Mouse (Mus musculus) G1E (cell line): ENCODE data around the gene Taok1. TPM values are rescaled to one million over a fixed set of nuclear protein-coding genes. Genes with fewer than 3 reads are reported as not detected.

Experiments used
- ATAC-seq: 2 replicates; pipeline ENCODE4 v1.8.0; 2016; ENCODE audit warnings: mild to moderate bottlenecking; ENCODE audit not compliant: insufficient number of reproducible peaks, poor library complexity, low FRiP score, severe bottlenecking; ENCODE audit errors: extremely low read depth
- DNase-seq: peaks from one replicate; pipeline ENCODE4 v3.0.0; 2012; ENCODE audit warnings: low spot score
- H3K27me3 ChIP-seq: 2 replicates; pipeline ENCODE4 v1.6.1; 2012; ENCODE audit warnings: mild to moderate bottlenecking, low read length, inconsistent platforms; ENCODE audit not compliant: insufficient read depth
- H3K36me3 ChIP-seq: replicated peaks from 2 replicates; pipeline ENCODE3; 2012; ENCODE audit warnings: mild to moderate bottlenecking, inconsistent platforms
- H3K4me1 ChIP-seq: 2 replicates; pipeline ENCODE4 v1.6.1; 2012; ENCODE audit warnings: low read depth, low read length, inconsistent platforms, mixed read lengths; ENCODE audit not compliant: insufficient read depth
- H3K4me3 ChIP-seq: 2 replicates; pipeline ENCODE4 v1.5.1; 2012; ENCODE audit warnings: low read depth, mild to moderate bottlenecking, inconsistent platforms, low read length, moderate library complexity, mixed read lengths
- H3K9me3 ChIP-seq: replicated peaks from 2 replicates; pipeline ENCODE4 v1.6.1; 2012; ENCODE audit warnings: inconsistent platforms
- CTCF ChIP-seq: IDR thresholded peaks from 2 replicates; pipeline ENCODE4 v1.5.1; 2012; ENCODE audit warnings: low read depth, low read length, inconsistent platforms, mixed read lengths
- GATA1 ChIP-seq: IDR thresholded peaks from 2 replicates; pipeline ENCODE4 v1.6.1; 2012; ENCODE audit warnings: borderline replicate concordance, low read length, inconsistent platforms, mixed read lengths
- GATA2 ChIP-seq: IDR thresholded peaks from 2 replicates; pipeline ENCODE4 v1.6.1; 2012; ENCODE audit warnings: low read depth, low read length, inconsistent platforms, borderline replicate concordance
- POLR2AphosphoS5 ChIP-seq: IDR thresholded peaks from 2 replicates; pipeline ENCODE4 v1.6.1; 2012; ENCODE audit warnings: low read depth, low read length, inconsistent platforms; ENCODE audit not compliant: insufficient replicate concordance
- TAL1 ChIP-seq: conservative IDR thresholded peaks from 2 replicates; pipeline ENCODE4 v1.6.1; 2012; ENCODE audit warnings: low read depth, low read length, inconsistent platforms, mixed read lengths
- polyA plus RNA-seq: library from polyadenylated mRNA; stranded (reverse); fragments of >175 nt; gene quantifications from 2 replicates; pipeline ENCODE4 v1.2.3, GENCODE M21; 2012
- total RNA-seq, 2 experiments: library from RNA; stranded (forward) in 1 of 2; stranded (reverse) in 1 of 2; fragments of 200-1000 nt in 1 of 2; fragments of >200 nt in 1 of 2; fragmentation: Nextera tagmentation in 1 of 2; gene quantifications; 2 replicates each; pipeline ENCODE4 v1.2.3; 2014 to 2017

Gene Taok1
- total and polyA plus RNA-seq, 3 experiments: 2.5 to 50.1 (median 45.6) TPM

DNA sequence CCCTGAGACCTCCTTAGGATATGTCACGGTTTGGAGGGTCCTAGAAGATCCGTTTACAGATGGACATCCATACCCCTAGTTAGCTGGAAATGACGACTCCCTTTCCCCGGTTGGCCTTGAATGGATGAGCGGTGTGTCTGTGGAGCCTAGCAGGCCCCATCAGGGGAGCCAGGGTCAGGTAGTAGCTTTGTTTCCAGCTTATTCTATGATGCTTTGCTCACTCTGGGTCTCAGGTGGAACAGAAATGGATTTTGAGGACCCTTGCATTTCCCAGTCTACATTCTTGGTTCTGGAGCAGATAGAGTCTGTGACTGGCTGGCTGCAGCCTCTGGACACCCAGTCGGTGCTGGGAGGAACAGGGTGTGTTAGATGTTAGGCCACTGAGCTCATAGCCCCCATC is 112.8 kb downstream of the Taok1 start:
- ATAC-seq (no peak), DNase-seq (no peak)
- Histone ChIP-seq H3K27me3 (peaks cover 13% of the 10 kb centered on the region), H3K36me3 (peaks cover 43% of the 10 kb centered on the region), H3K4me3 (no peak overlapping the region), H3K9me3 (0 out of 2 replicates have a peak, but pooled peaks cover 3% of the 10 kb centered on the region), H3K4me1 (peaks cover 79% of the 10 kb centered on the region)
- TF ChIP-seq TAL1 (no peak), GATA1 (no peak), GATA2 (no peak), POLR2AphosphoS5 (no peak), CTCF (no peak)

DNA sequence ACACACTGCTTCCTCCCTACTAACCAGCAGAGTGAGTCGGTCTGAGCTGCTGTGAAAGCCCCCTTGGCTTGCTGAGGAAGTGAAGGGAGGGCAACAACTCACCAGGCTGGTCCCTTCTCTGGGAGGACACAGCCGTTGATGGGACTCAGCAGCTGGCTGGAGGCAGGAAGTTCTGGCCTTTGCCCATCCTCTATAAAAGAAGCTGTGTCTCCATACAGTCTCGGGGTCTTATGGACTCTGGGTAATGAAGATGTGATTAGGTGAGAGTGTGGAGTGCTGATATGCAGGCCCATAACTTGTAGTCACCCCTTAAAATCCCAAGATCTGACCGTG is 113.3 kb downstream of the Taok1 start:
- TF ChIP-seq TAL1: no peak
- no peak for TF ChIP-seq CTCF
- no peak for TF ChIP-seq GATA2
- no peak for TF ChIP-seq GATA1
- TF ChIP-seq POLR2AphosphoS5: no peak
- H3K4me3 ChIP-seq: peak overlapping the region; percentile 94
- H3K9me3 ChIP-seq: 0 out of 2 replicates have a peak, but pooled peaks cover 3% of the 10 kb centered on the region
- H3K4me1 ChIP-seq: peaks cover 79% of the 10 kb centered on the region
- DNase-seq: no peak
- H3K36me3 ChIP-seq: peaks cover 38% of the 10 kb centered on the region
- ATAC-seq: no peak
- H3K27me3 ChIP-seq: peaks cover 14% of the 10 kb centered on the region

DNA sequence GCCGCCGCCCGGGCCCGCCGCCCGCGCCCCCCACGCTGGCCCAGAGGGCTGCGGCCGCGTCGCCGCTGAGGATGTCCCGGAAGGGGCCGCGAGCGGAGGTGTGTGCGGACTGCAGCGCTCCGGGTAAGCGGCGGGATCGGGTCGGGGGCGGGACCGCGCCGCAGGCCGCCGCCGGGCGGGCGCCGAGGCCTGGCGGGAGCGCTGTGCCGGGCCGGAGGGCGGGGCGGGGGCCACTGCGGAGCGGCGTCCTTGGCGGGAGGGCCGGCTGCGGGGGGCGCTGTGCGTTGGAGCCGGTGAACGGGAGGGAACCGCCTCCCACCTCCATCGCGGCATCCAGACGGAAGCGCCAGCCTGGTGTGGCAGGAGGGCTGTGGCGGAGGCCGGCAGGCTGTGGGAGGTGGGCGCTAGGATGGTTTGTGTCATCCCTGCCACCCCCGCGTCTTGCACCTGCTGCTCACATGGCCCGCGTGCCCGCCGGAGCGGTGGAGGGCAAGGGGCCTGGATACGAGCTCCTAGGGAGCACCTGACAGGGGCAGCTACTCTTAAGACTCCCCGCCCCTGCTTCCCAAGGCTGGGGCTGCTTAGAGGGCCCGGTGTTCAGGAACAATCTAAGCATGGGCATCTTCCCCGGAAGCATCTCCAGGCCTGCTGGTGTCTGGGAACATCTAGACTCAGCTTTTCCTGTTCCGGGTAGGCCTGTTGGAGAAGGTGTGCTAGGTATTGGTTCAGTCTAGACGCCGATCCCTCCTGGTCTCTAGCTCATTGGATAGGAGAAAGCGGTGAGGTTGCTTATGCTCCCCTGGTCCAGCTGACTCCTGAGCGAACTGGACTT is 113.9 kb downstream of the Taok1 start, which contains the start of gene Git1:
TSS of gene Git1 (plus strand) at position 51 of the 832 bp plus-strand sequence.
- Histone ChIP-seq H3K4me1 (peaks cover 81% of the 10 kb centered on the region), H3K27me3 (peaks cover 20% of the 10 kb centered on the region), H3K9me3 (0 out of 2 replicates have a peak, but pooled peaks cover 5% of the 10 kb centered on the region), H3K4me3 (peak within 1 kb of the TSS; percentile 94), H3K36me3 (peaks cover 32% of the 10 kb centered on the region)
- ATAC-seq: no peak
- TF ChIP-seq GATA2 (no peak), GATA1 (no peak), CTCF (no peak), TAL1 (no peak), POLR2AphosphoS5 (no peak)
- peak; percentile 45 for DNase-seq

DNA sequence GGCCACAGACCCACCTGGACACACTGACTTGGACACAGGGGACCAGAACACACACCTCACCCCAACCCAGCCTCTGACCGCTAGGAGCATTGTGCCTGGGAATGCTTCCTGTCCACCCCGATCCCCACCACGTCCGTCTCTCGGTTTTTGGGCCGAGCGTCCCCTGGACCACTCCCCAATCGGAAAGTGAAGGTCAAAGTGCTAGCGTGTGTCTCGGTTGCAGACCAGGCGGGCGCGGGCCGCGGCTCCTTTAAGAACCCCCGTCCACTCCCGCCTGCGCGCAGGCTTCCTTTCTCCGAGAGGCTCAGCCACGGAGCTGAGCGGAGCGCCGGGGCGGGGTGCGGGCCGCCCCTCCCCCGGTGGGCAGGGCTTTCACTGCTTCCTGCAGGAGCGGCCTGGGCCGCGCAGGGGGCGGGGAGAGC is 114.7 kb downstream of the Taok1 start:
- H3K4me1 ChIP-seq: peaks cover 76% of the 10 kb centered on the region
- H3K27me3 ChIP-seq: peaks cover 28% of the 10 kb centered on the region
- no peak for TF ChIP-seq GATA2
- TF ChIP-seq CTCF: no peak
- no peak for TF ChIP-seq POLR2AphosphoS5
- no peak for TF ChIP-seq TAL1
- no peak for TF ChIP-seq GATA1
- peaks cover 24% of the 10 kb centered on the region for H3K36me3 ChIP-seq
- DNase-seq: peak; percentile 97
- 0 out of 2 replicates have a peak, but pooled peaks cover 5% of the 10 kb centered on the region for H3K9me3 ChIP-seq
- peak; percentile 50; the same call in 1 of the 2 replicates for ATAC-seq
- peak overlapping the region; percentile 94 for H3K4me3 ChIP-seq

DNA sequence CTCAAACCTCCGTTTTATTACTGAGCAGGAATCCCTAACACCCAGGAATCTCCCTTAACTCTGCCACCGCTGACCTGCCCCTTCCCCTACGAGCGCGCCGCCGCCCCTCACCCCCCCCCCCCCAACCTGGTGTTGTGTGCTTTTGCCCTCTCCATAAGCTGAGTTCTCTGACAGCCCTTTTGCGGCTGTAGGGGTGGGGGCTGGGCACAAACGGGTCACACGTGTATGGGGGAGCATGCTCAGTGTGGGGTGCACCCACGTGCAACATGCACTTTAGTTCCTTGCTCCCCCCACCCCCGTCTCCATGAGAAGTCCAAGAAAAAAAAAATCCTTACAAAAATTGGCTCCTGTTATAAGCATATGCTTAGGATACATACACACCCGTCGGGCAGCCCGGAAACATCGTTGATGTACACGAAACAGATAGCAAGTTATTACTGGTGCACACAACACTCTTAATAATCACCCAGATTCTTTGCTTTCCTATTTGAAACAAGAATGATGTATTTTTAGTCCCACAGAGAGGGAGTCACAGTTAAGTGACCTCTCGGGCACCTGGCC is 115.2 kb downstream of the Taok1 start:
- peak; percentile 41 for DNase-seq

More for the DNA sequence above, 115.2 kb downstream of the Taok1 start:
- ATAC-seq: no peak
- Histone ChIP-seq H3K4me1 (peaks cover 71% of the 10 kb centered on the region), H3K27me3 (peaks cover 34% of the 10 kb centered on the region), H3K9me3 (0 out of 2 replicates have a peak, but pooled peaks cover 5% of the 10 kb centered on the region), H3K36me3 (peaks cover 21% of the 10 kb centered on the region), H3K4me3 (peak overlapping the region; percentile 94)
- TF ChIP-seq CTCF: no peak
- no peak for TF ChIP-seq TAL1
- no peak for TF ChIP-seq GATA2
- no peak for TF ChIP-seq GATA1
- TF ChIP-seq POLR2AphosphoS5: no peak
